Mouse (Mus musculus) kidney, embryonic 14.5 days (tissue): ENCODE results near the gene Gtf3a. TPM values are rescaled to one million over a fixed set of nuclear protein-coding genes. Genes with fewer than 3 reads are reported as not detected.

ENCODE experiments used
- ATAC-seq: fragments of 200-750 bp; cut with Nextera tagmentation; 2 replicates; pipeline ENCODE4 v1.8.0; 2017; ENCODE audit warnings: moderate number of reproducible peaks, mild to moderate bottlenecking, moderate TSS enrichment, moderate library complexity; ENCODE audit not compliant: low FRiP score, low TSS enrichment
- H3K27ac ChIP-seq: fragments of 300-500 bp; sonication (generic); 2 replicates; pipeline ENCODE4 v1.5.1; 2014; ENCODE audit warnings: low read depth, mild to moderate bottlenecking, low read length, moderate library complexity, mixed read lengths
- H3K27me3 ChIP-seq: fragments of 300-500 bp; sonication (generic); 2 replicates; pipeline ENCODE4 v1.6.1; 2014; ENCODE audit warnings: mild to moderate bottlenecking, low read length; ENCODE audit not compliant: control insufficient read depth, insufficient read depth
- H3K36me3 ChIP-seq: fragments of 300-500 bp; sonication (generic); 2 replicates; pipeline ENCODE4 v1.6.1; 2014; ENCODE audit warnings: low read length, mixed read lengths; ENCODE audit not compliant: control insufficient read depth, insufficient read depth
- H3K4me1 ChIP-seq: fragments of 300-500 bp; sonication (generic); 2 replicates; pipeline ENCODE4 v1.6.1; 2014; ENCODE audit warnings: low read length, mixed read lengths; ENCODE audit not compliant: control insufficient read depth, insufficient read depth
- H3K4me2 ChIP-seq: fragments of 300-500 bp; sonication (generic); replicated peaks from 2 replicates; pipeline ENCODE4 v1.6.1; 2014; ENCODE audit warnings: low read depth, mild to moderate bottlenecking, low read length
- H3K4me3 ChIP-seq: fragments of 300-500 bp; sonication (generic); 2 replicates; pipeline ENCODE4 v1.5.1; 2014; ENCODE audit warnings: mild to moderate bottlenecking, low read length
- H3K9ac ChIP-seq: fragments of 300-500 bp; sonication (generic); 2 replicates; pipeline ENCODE4 v1.6.1; 2014; ENCODE audit warnings: low read depth, mild to moderate bottlenecking, low read length, moderate library complexity
- H3K9me3 ChIP-seq: fragments of 300-500 bp; sonication (generic); 2 replicates; pipeline ENCODE4 v1.6.1; 2016; ENCODE audit warnings: low read length; ENCODE audit not compliant: control insufficient read depth
- WGBS: fragments of 180-500 bp; shearing (Covaris S2); extraction: QIAGEN DNeasy Blood & Tissue Kit; methylation state at CpG from one replicate; pipeline ENCODE4 v1.1.7; 2014; 5-methylcytosine and 5-hydroxymethylcytosine counted together
- polyA plus RNA-seq: library from polyadenylated mRNA; unstranded; fragments of >200 nt; fragmentation: Nextera tagmentation; extraction: Ambion mirVana; gene quantifications from 2 replicates; pipeline ENCODE4 v1.2.1, GENCODE M21; 2014

The Gtf3a gene
- polyA plus RNA-seq, 1 experiment from 2014 or later = 137 TPM

DNA sequence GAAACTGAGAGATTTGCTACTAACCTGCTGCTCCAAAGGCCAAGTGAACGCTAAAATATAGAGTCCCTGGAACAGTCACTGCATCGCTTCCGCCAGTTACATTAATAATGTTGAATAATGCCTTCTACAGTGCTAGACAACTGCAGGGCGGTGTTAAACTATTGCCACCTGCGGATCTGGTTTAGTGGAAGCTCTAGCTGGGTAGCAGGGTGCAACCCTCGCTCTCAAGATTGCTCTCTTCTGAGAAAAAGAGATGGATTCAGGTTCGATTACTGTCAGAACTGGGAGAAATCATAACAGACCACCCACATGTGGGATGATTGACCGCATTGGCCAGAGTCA lies 15.5 kb downstream of the Gtf3a start:
- Histone ChIP-seq H3K36me3 (peaks cover 1% of the 10 kb centered on the region), H3K4me1 (0 out of 2 replicates have a peak, but pooled peaks cover 6% of the 10 kb centered on the region), H3K9me3 (no peaks in the 10 kb centered on the region), H3K9ac (peak overlapping the region; percentile 76; the same call in 1 of the 2 replicates), H3K4me3 (peak overlapping the region; percentile 95), H3K27me3 (no peaks in the 10 kb centered on the region), H3K27ac (no peak overlapping the region), H3K4me2 (peak overlapping the region; percentile 34; the same call in 1 of the 2 replicates)
- 0 out of 2 replicates have a peak, but pooled peaks have one; percentile 15 for ATAC-seq
- 54% methylated on average over 8 of the region's 8 CpGs for WGBS

- no peak for ATAC-seq
- Histone ChIP-seq H3K9ac (no peak overlapping the region), H3K36me3 (no peaks in the 10 kb centered on the region), H3K4me2 (no peak overlapping the region), H3K9me3 (no peaks in the 10 kb centered on the region), H3K27ac (no peak overlapping the region), H3K27me3 (no peaks in the 10 kb centered on the region), H3K4me1 (no peaks in the 10 kb centered on the region), H3K4me3 (no peak overlapping the region)
- 39% methylated on average over 13 of the region's 13 CpGs for WGBS
Measured at GRCm38 (mm10) chr5:146968695-146969393, 20.4 kb downstream of the Gtf3a start.

GRCm38 (mm10) chr5:146971776-146972561 lies 23.5 kb downstream of the Gtf3a start:
- no peak overlapping the region for H3K27ac ChIP-seq
- no peak for ATAC-seq
- peaks cover 3% of the 10 kb centered on the region; the same call in 1 of the 2 replicates for H3K4me1 ChIP-seq

DNA sequence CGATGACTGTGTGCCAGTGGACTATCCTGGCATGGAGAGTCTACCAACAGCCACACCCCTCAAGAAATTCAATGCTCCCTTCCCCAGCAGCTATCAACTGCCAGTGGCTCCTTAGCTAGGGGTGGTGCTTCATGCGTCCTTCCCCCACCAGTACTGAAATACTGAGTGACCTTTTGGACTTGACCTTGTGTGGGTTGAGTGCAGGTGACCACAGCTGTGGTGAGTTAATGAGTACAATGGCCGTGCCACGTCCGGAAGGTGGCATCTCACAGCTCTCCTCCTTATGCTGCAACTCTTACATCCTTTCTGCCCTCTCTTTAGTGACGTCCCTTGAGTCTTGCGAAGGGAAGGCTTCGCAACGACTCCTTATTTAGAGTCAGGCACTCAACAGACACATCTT lies 24.9 kb downstream of the Gtf3a start:
- H3K36me3 ChIP-seq = no peaks in the 10 kb centered on the region
- H3K4me3 ChIP-seq = no peak overlapping the region
- WGBS = 84% methylated on average over 9 of the region's 9 CpGs
- H3K4me2 ChIP-seq = no peak overlapping the region
- no peak overlapping the region for H3K9ac ChIP-seq
- peaks cover 3% of the 10 kb centered on the region; the same call in 1 of the 2 replicates for H3K4me1 ChIP-seq
- no peaks in the 10 kb centered on the region for H3K27me3 ChIP-seq
- no peak overlapping the region for H3K27ac ChIP-seq
- H3K9me3 ChIP-seq = no peaks in the 10 kb centered on the region
- ATAC-seq = no peak

More at GRCm38 (mm10) chr5:146971776-146972561, 23.5 kb downstream of the Gtf3a start:
- H3K4me3 ChIP-seq = no peak overlapping the region
- no peak overlapping the region for H3K4me2 ChIP-seq
- H3K9me3 ChIP-seq = no peaks in the 10 kb centered on the region
- 35% methylated on average over 10 of the region's 10 CpGs for WGBS
- no peaks in the 10 kb centered on the region for H3K36me3 ChIP-seq
- H3K27me3 ChIP-seq = no peaks in the 10 kb centered on the region
- no peak overlapping the region for H3K9ac ChIP-seq

- no peak overlapping the region for H3K4me2 ChIP-seq
- H3K4me1 ChIP-seq = peaks cover 3% of the 10 kb centered on the region; the same call in 1 of the 2 replicates
- no peaks in the 10 kb centered on the region for H3K27me3 ChIP-seq
- no peaks in the 10 kb centered on the region for H3K9me3 ChIP-seq
- no peak overlapping the region for H3K27ac ChIP-seq
- no peaks in the 10 kb centered on the region for H3K36me3 ChIP-seq
- no peak overlapping the region for H3K9ac ChIP-seq
- H3K4me3 ChIP-seq = no peak overlapping the region
- peak; percentile 53 for ATAC-seq
- 54% methylated on average over 25 of the region's 25 CpGs for WGBS
Measured at GRCm38 (mm10) chr5:146973858-146974780, 25.7 kb downstream of the Gtf3a start.

GRCm38 (mm10) chr5:146974781-146975123 lies 26.3 kb downstream of the Gtf3a start:
- no peaks in the 10 kb centered on the region for H3K36me3 ChIP-seq
- WGBS = 32% methylated on average over 13 of the region's 13 CpGs
- H3K4me2 ChIP-seq = no peak overlapping the region
- H3K9ac ChIP-seq = no peak overlapping the region
- ATAC-seq = no peak
- H3K9me3 ChIP-seq = no peaks in the 10 kb centered on the region
- no peaks in the 10 kb centered on the region for H3K27me3 ChIP-seq
- H3K4me3 ChIP-seq = no peak overlapping the region
- no peak overlapping the region for H3K27ac ChIP-seq
- H3K4me1 ChIP-seq = peaks cover 3% of the 10 kb centered on the region; the same call in 1 of the 2 replicates

GRCm38 (mm10) chr5:146981376-146981775 lies 32.9 kb downstream of the Gtf3a start:
- Histone ChIP-seq H3K4me3 (no peak overlapping the region), H3K4me1 (no peaks in the 10 kb centered on the region), H3K27me3 (no peaks in the 10 kb centered on the region; the same call in 1 of the 2 replicates), H3K9me3 (no peaks in the 10 kb centered on the region), H3K27ac (no peak overlapping the region), H3K4me2 (no peak overlapping the region), H3K36me3 (no peaks in the 10 kb centered on the region), H3K9ac (no peak overlapping the region)
- ATAC-seq = no peak
- WGBS = 84% methylated on average over 6 of the region's 6 CpGs

GRCm38 (mm10) chr5:146983216-146983615 lies 34.8 kb downstream of the Gtf3a start:
- H3K4me2 ChIP-seq = no peak overlapping the region
- WGBS = 12% methylated on average over 8 of the region's 8 CpGs
- H3K9me3 ChIP-seq = no peaks in the 10 kb centered on the region
- H3K27ac ChIP-seq = no peak overlapping the region
- no peak overlapping the region for H3K4me3 ChIP-seq
- no peaks in the 10 kb centered on the region for H3K4me1 ChIP-seq
- no peaks in the 10 kb centered on the region for H3K36me3 ChIP-seq
- peak; percentile 50; the same call in 1 of the 2 replicates for ATAC-seq
- no peaks in the 10 kb centered on the region; the same call in 1 of the 2 replicates for H3K27me3 ChIP-seq
- H3K9ac ChIP-seq = no peak overlapping the region
